Mouse (Mus musculus): ENCODE data around the gene Olfr470.
"Not testable (repeated sequence)": the region's sequence is repeated elsewhere in the genome, so short reads cannot be mapped to it uniquely, and the experiment has no call there.

The Olfr470 gene

DNA sequence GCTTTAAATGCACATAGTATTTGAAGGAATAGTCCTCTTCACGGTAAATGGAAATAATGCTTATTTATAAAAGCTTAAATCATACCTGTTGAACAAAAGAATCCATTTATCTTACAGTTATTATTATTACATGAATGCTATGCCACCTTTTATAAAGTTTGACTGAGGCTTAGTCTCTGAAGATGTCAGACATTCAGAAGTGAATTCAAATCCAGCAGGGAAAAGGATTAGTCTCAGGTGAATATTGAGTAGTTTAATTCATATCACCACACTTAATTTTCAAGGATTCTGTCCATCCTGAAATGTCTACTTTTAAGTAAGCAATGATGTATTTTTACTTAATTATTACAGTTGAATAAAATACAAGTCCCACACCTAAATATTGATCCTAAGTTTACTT is at the start of gene Olfr470:
Olfr470 (minus strand) TSS at position 101 of the 400 bp plus-strand sequence.
- not testable (repeated sequence) for DNase-seq (ENCODE audit: low spot score)

DNA sequence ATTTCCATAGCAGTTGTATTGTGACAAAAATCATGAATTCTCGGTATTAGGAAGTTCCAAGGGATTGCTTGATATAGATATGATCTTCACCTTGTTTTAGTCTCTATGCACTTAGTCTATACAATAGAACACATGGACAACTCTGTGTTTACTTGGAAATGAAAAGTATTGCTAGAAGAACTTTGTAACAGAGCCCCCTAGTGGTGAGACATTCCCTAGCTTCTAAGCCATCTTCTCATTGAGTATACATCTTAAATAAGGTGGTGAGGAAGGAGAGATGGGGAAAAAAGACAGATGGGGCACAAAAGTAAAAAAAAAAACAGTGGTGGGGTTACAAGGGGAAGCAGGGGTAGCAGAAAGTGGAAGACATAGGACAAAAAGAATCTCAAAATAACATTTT is 5.6 kb downstream of the Olfr470 start:
- no peak for DNase-seq (ENCODE audit: low spot score)

DNA sequence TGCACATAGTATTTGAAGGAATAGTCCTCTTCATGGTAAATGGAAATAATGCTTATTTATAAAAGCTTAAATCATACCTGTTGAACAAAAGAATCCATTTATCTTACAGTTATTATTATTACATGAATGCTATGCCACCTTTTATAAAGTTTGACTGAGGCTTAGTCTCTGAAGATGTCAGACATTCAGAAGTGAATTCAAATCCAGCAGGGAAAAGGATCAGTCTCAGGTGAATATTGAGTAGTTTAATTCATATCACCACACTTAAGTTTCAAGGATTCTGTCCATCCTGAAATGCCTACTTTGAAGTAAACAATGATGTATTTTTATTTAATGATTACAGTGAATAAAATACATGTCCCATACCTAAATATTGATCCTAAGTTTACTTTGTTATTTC is 21.8 kb downstream of the Olfr470 start, which contains the start of gene Olfr469:
Olfr469 (minus strand) TSS at position 101 of the 400 bp plus-strand sequence.
- DNase-seq (ENCODE audit: low spot score), result not testable (repeated sequence)

DNA sequence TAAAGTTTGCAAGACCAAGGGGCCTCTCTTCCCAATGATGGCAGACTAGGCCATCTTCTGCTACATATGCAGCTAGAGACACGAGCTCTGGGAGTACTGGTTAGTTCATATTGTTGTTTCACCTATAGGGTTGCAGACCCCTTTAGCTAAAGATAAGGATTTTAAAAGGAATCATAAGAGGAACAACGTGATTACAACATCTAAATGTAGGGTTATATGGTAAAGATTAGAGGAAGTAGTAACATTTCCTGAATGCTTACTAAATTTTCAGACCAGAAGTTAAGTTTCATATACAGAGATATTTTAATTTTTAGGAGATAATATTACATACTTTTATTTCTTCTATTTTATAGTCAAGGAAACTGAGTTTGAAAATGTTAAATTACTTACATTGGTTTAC is 23.4 kb downstream of the Olfr470 start:
- not testable (repeated sequence) for DNase-seq (ENCODE audit: low spot score)

DNA sequence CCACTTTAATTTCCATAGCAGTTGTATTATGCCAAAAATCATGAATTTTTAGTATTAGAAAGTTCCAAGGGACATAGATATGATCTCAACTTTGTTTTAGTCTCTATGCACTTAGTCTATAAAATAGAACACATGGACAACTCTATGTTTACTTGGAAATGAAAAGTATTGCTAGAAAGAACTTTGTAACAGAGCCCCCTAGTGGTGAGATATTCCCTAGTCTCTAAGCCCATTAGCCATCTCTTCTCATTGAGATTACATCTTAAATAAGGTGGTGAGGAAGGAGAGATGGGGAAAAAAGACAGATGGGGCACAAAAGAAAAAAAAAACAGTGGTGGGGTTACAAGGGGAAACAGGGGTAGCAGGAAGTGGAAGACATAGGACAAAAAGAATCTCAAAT is 27.8 kb downstream of the Olfr470 start:
- DNase-seq (ENCODE audit: low spot score), result no peak

DNA sequence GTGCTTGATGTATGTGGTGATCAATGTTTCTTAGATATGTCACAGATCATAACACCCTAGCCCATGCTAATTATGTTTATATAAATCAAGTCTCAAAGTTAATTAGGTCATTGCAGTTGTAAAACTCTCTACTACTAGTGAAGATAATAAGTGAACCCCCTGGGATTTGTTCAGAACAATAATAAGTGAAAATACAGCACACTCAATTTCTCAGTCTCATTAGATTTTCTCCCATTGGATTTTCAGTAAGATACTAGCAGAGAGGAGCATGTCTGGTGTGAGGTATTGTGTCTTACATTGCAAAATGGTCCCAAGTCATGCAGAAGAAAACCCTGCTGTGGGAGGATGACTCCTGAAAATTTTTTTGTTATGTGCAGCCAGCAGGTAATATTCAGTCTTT is 35.3 kb downstream of the Olfr470 start, which contains the start of gene Olfr467:
Olfr467 (plus strand) TSS at position 301 of the 400 bp plus-strand sequence.
- DNase-seq (ENCODE audit: low spot score), result no peak

DNA sequence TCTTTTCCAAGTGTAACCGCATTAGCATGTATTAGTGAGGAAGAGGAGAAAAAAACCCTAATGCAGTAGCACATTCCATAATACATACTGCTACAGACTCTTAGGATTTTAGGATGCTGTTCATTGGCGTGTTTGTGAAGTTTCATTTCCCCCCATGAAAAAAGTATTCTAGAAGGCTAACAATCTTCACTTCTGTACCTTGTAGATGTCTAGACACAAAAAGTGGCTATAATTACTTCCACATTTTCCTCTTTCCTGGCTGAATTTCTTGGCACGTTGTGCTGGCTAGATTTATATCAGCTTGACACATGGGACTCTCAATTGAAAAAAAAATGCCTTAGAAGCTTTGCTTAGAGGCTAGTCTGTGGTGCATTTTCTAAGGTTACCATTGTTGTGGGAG is 45.2 kb downstream of the Olfr470 start:
- no peak for DNase-seq (ENCODE audit: low spot score)

DNA sequence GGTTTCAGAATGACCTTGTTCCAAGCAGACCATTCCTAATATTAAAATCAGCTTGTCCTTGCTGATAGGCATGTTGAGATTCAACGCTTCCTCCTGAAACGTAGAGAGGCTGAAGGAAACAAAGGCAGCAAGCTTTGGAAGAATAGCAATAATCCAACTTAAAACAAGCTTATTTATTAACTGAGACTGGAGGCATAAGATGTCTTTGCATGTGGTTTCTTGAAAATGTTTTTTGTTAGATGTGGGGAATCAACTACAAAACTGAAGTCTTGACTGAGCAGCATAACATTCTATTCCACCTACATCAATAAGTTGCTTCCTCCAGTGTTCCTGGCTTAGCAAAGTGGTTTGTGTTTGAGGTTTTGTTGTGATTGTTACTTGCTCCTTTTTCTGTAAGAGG is 46.2 kb downstream of the Olfr470 start, which contains the start of gene Ovch2:
Ovch2 (minus strand) TSS at position 101 of the 400 bp plus-strand sequence.
- DNase-seq (ENCODE audit: low spot score), result no peak

DNA sequence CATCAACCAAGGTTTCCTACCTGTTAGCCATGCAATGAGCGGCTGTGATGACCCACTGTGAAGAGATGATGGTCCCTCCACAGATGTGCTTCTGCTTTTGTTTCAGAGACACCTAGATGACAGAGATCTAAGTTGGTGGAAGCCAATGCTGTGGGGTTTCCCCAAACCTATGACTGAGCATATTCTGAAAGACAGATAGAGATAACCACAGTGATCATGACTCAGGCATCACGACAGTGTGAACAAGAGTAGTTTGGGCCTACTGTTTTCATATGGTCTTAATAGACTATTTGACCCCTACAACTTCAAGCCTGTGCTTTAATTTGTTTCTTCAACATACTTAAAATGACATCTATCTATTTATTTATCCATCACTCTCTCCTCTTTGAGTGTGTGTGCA is 50.8 kb downstream of the Olfr470 start:
- no peak for DNase-seq (ENCODE audit: low spot score)
